Mouse (Mus musculus) thymus, postnatal 36 days (tissue): Measurements from ENCODE around the gene Scgb1b27.
"Not testable (repeated sequence)": the region's sequence is repeated elsewhere in the genome, so short reads cannot be mapped to it uniquely, and the experiment has no call there.

Experiments
- DNase-seq, 2 experiments: peaks; one replicate each; pipeline ENCODE4 v3.0.0; 2022; ENCODE audit warnings: mixed read lengths in 2 of 2

Scgb1b27 gene

GRCm38 (mm10) chr7:34021183-34021582 lies at the start of gene Scgb1b27:
Gene Scgb1b27 (plus strand): TSS chr7:34021483.
- DNase-seq: not testable (repeated sequence)

- DNase-seq: not testable (repeated sequence)
Measured at GRCm38 (mm10) chr7:33982281-33982680, 39.0 kb upstream of the Scgb1b27 start.

GRCm38 (mm10) chr7:34013842-34014241 lies 7.4 kb upstream of the Scgb1b27 start, which contains the start of gene Scgb2b27:
Gene Scgb2b27 (minus strand): TSS chr7:34013942.
- no peak for DNase-seq

GRCm38 (mm10) chr7:34025641-34026040 lies 4.4 kb downstream of the Scgb1b27 start:
- no peak for DNase-seq

- DNase-seq: not testable (repeated sequence)
Measured at GRCm38 (mm10) chr7:34027202-34027601, 5.9 kb downstream of the Scgb1b27 start.

GRCm38 (mm10) chr7:34030026-34030425 lies 8.7 kb downstream of the Scgb1b27 start:
- no peak for DNase-seq

GRCm38 (mm10) chr7:34034579-34034978 lies 13.3 kb downstream of the Scgb1b27 start:
- DNase-seq: not testable (repeated sequence)

- not testable (repeated sequence) for DNase-seq
Measured at GRCm38 (mm10) chr7:34036076-34036815, 15.0 kb downstream of the Scgb1b27 start.

- not testable (repeated sequence) for DNase-seq
Measured at GRCm38 (mm10) chr7:34068132-34068531, 46.8 kb downstream of the Scgb1b27 start.
